Mouse (Mus musculus) ES-Bruce4 (cell line): ENCODE measurements around the gene Ccdc162. TPM values are rescaled to one million over a fixed set of nuclear protein-coding genes. Genes with fewer than 3 reads are reported as not detected.

Experiments
- H3K27ac ChIP-seq: 2 replicates; pipeline ENCODE4 v1.5.1; 2012; ENCODE audit warnings: low read length, inconsistent platforms; ENCODE audit not compliant: insufficient read depth
- H3K27me3 ChIP-seq: 2 replicates; pipeline ENCODE4 v1.6.1; 2012; ENCODE audit warnings: mild to moderate bottlenecking, low read length, inconsistent platforms; ENCODE audit not compliant: control insufficient read depth, poor library complexity, insufficient read depth, severe bottlenecking
- H3K36me3 ChIP-seq: 2 replicates; pipeline ENCODE4 v1.6.1; 2012; ENCODE audit warnings: inconsistent platforms, mild to moderate bottlenecking, low read length, moderate library complexity; ENCODE audit not compliant: control insufficient read depth, poor library complexity, insufficient read depth, severe bottlenecking
- H3K4me1 ChIP-seq: one replicate; pipeline ENCODE4 v1.8.1; 2011; ENCODE audit warnings: low read length; ENCODE audit not compliant: control insufficient read depth, insufficient read depth
- H3K4me3 ChIP-seq: 2 replicates; pipeline ENCODE4 v1.5.1; 2011; ENCODE audit warnings: low read depth, mild to moderate bottlenecking, low read length
- H3K9ac ChIP-seq: 2 replicates; pipeline ENCODE4 v1.6.1; 2012; ENCODE audit warnings: low read depth, mild to moderate bottlenecking, inconsistent platforms; ENCODE audit not compliant: poor library complexity, severe bottlenecking
- H3K9me3 ChIP-seq: replicated peaks from 2 replicates; pipeline ENCODE4 v1.6.1; 2012; ENCODE audit warnings: mild to moderate bottlenecking, low read length, inconsistent platforms; ENCODE audit not compliant: control insufficient read depth, poor library complexity, insufficient read depth, severe bottlenecking
- CTCF ChIP-seq: IDR thresholded peaks from one replicate; pipeline ENCODE4 v1.8.1; 2011; ENCODE audit warnings: low read depth, low read length
- EP300 ChIP-seq: IDR thresholded peaks from 2 replicates; pipeline ENCODE4 v1.6.1; 2011; ENCODE audit warnings: low read depth, low read length; ENCODE audit not compliant: insufficient read depth
- POLR2A ChIP-seq: IDR thresholded peaks from one replicate; pipeline ENCODE4 v1.8.1; 2011; ENCODE audit warnings: low read length; ENCODE audit not compliant: insufficient read depth
- polyA plus RNA-seq: library from polyadenylated mRNA; stranded (reverse); fragments of >200 nt; gene quantifications from 2 replicates; pipeline ENCODE4 v1.2.4, GENCODE M21; 2011; ENCODE audit warnings: low read depth; ENCODE audit not compliant: missing spikeins, insufficient read depth, insufficient read length

The Ccdc162 gene
- polyA plus RNA-seq, 1 experiment: 3.5 TPM

- H3K4me1 ChIP-seq: no peaks in the 10 kb centered on the region
- TF ChIP-seq CTCF (no peak), EP300 (no peak), POLR2A (no peak)
Measured at GRCm38 (mm10) chr10:41690978-41691377, 25.5 kb downstream of the Ccdc162 start.

GRCm38 (mm10) chr10:41689941-41690887, 26.2 kb downstream of the Ccdc162 start:
- no peaks in the 10 kb centered on the region for H3K9me3 ChIP-seq
- peak overlapping the region; percentile 66 for H3K9ac ChIP-seq
- H3K4me3 ChIP-seq: peak overlapping the region; percentile 64
- TF ChIP-seq CTCF (peak; percentile 65), POLR2A (no peak)
- no peaks in the 10 kb centered on the region for H3K27me3 ChIP-seq
- H3K36me3 ChIP-seq: no peaks in the 10 kb centered on the region
- no peaks in the 10 kb centered on the region for H3K4me1 ChIP-seq
- H3K27ac ChIP-seq: no peak overlapping the region

More at GRCm38 (mm10) chr10:41690978-41691377, 25.5 kb downstream of the Ccdc162 start:
- Histone ChIP-seq H3K9ac (no peak overlapping the region), H3K27me3 (no peaks in the 10 kb centered on the region), H3K9me3 (no peaks in the 10 kb centered on the region), H3K36me3 (no peaks in the 10 kb centered on the region), H3K4me3 (no peak overlapping the region), H3K27ac (no peak overlapping the region)

- no peak for TF ChIP-seq EP300
- TF ChIP-seq CTCF: no peak
- TF ChIP-seq POLR2A: no peak
- H3K9ac ChIP-seq: 0 out of 2 replicates have a peak overlapping the region, but pooled peaks have one; percentile 5
- no peaks in the 10 kb centered on the region for H3K27me3 ChIP-seq
- no peaks in the 10 kb centered on the region for H3K4me1 ChIP-seq
- H3K4me3 ChIP-seq: 0 out of 2 replicates have a peak overlapping the region, but pooled peaks have one; percentile 5
- H3K9me3 ChIP-seq: no peaks in the 10 kb centered on the region
- H3K27ac ChIP-seq: no peak overlapping the region
- no peaks in the 10 kb centered on the region for H3K36me3 ChIP-seq
Measured at GRCm38 (mm10) chr10:41684548-41684996, 31.9 kb downstream of the Ccdc162 start.

GRCm38 (mm10) chr10:41682546-41683393, 33.7 kb downstream of the Ccdc162 start:
- H3K27ac ChIP-seq: no peak overlapping the region
- no peak overlapping the region for H3K9ac ChIP-seq
- no peaks in the 10 kb centered on the region for H3K4me1 ChIP-seq
- H3K9me3 ChIP-seq: no peaks in the 10 kb centered on the region
- H3K27me3 ChIP-seq: no peaks in the 10 kb centered on the region
- H3K36me3 ChIP-seq: no peaks in the 10 kb centered on the region
- no peak overlapping the region for H3K4me3 ChIP-seq
- TF ChIP-seq CTCF (peak; percentile 65), EP300 (no peak)

GRCm38 (mm10) chr10:41678746-41679360, 37.6 kb downstream of the Ccdc162 start:
- TF ChIP-seq EP300: 0 out of 2 replicates have a peak, but pooled peaks have one; percentile 45
- no peak for TF ChIP-seq POLR2A
- peak; percentile 61 for TF ChIP-seq CTCF

More at GRCm38 (mm10) chr10:41678746-41679360, 37.6 kb downstream of the Ccdc162 start:
- H3K4me3 ChIP-seq: no peak overlapping the region
- no peaks in the 10 kb centered on the region for H3K36me3 ChIP-seq
- H3K27me3 ChIP-seq: no peaks in the 10 kb centered on the region
- no peak overlapping the region for H3K27ac ChIP-seq
- no peaks in the 10 kb centered on the region for H3K9me3 ChIP-seq
- no peak overlapping the region for H3K9ac ChIP-seq
- H3K4me1 ChIP-seq: no peaks in the 10 kb centered on the region
